Mouse (Mus musculus) MEL (cell line): ENCODE data around the gene Rsph6a. TPM values are rescaled to one million over a fixed set of nuclear protein-coding genes. Genes with fewer than 3 reads are reported as not detected.
A peak's percentile ranks its signal among the peaks of the same experiment; 100 is the strongest.

ENCODE experiments used
- DNase-seq: peaks from one replicate; pipeline ENCODE4 v3.0.0; 2011; ENCODE audit warnings: low read depth, low spot score
- H3K27ac ChIP-seq: 2 replicates; pipeline ENCODE4 v1.5.1; 2012; ENCODE audit warnings: low read depth, mild to moderate bottlenecking, control low read depth, low read length, moderate library complexity; ENCODE audit not compliant: control insufficient read depth
- H3K27me3 ChIP-seq, 2 experiments: fragments of 150-350 bp in 1 of 2; sonication (generic) in 1 of 2; 2 replicates each; pipeline ENCODE4 v1.6.1; 2012; ENCODE audit warnings: low read length in 2 of 2, mild to moderate bottlenecking in 2 of 2, improper control_type of control experiment in 1 of 2, moderate library complexity in 1 of 2; ENCODE audit not compliant: insufficient read depth in 2 of 2, control insufficient read depth in 1 of 2
- H3K36me3 ChIP-seq, 2 experiments: 2 replicates each; pipeline ENCODE4 v1.6.1; 2012 to 2014; ENCODE audit warnings: low read length in 2 of 2, improper control_type of control experiment in 1 of 2, inconsistent platforms in 1 of 2, mild to moderate bottlenecking in 1 of 2; ENCODE audit not compliant: insufficient read depth in 2 of 2, control insufficient read depth in 1 of 2
- H3K4me1 ChIP-seq, 2 experiments: fragments of 150-350 bp in 1 of 2; sonication (generic) in 1 of 2; 2 replicates each; pipeline ENCODE4 v1.6.1; 2012; ENCODE audit warnings: low read length in 2 of 2, improper control_type of control experiment in 1 of 2, mild to moderate bottlenecking in 1 of 2; ENCODE audit not compliant: insufficient read depth in 2 of 2, control insufficient read depth in 1 of 2
- H3K4me3 ChIP-seq, 2 experiments: fragments of 150-350 bp in 1 of 2; sonication (generic) in 1 of 2; 2 replicates each; pipeline ENCODE4 v1.5.1; 2012; ENCODE audit warnings: low read depth in 2 of 2, low read length in 2 of 2, mild to moderate bottlenecking in 2 of 2, moderate library complexity in 2 of 2, control low read depth in 1 of 2, improper control_type of control experiment in 1 of 2; ENCODE audit not compliant: control insufficient read depth in 1 of 2, insufficient read depth in 1 of 2
- H3K79me2 ChIP-seq: 2 replicates; pipeline ENCODE4 v1.6.1; 2012; ENCODE audit warnings: mild to moderate bottlenecking, low read length, moderate library complexity; ENCODE audit not compliant: control insufficient read depth, poor library complexity, insufficient read depth
- H3K9ac ChIP-seq: 2 replicates; pipeline ENCODE4 v1.6.1; 2012; ENCODE audit warnings: low read depth, mild to moderate bottlenecking, control low read depth, low read length, moderate library complexity; ENCODE audit not compliant: control insufficient read depth, poor library complexity, severe bottlenecking
- H3K9me3 ChIP-seq: fragments of 150-350 bp; sonication (generic); replicated peaks from 2 replicates; pipeline ENCODE4 v1.6.1; 2012; ENCODE audit warnings: mild to moderate bottlenecking, low read length, improper control_type of control experiment, moderate library complexity; ENCODE audit not compliant: insufficient read depth
- BHLHE40 ChIP-seq: IDR thresholded peaks from 2 replicates; pipeline ENCODE4 v1.6.1; 2012; ENCODE audit warnings: low read depth, mild to moderate bottlenecking, inconsistent platforms, low read length, improper control_type of control experiment, borderline replicate concordance
- E2F4 ChIP-seq: IDR thresholded peaks from 2 replicates; pipeline ENCODE4 v1.6.1; 2011; ENCODE audit warnings: low read depth, low read length, improper control_type of control experiment, borderline replicate concordance
- ETS1 ChIP-seq: IDR thresholded peaks from 2 replicates; pipeline ENCODE4 v1.6.1; 2012; ENCODE audit warnings: low read depth, mild to moderate bottlenecking, inconsistent platforms, low read length, improper control_type of control experiment, moderate library complexity
- GATA1 ChIP-seq: IDR thresholded peaks from 2 replicates; pipeline ENCODE4 v1.6.1; 2011; ENCODE audit warnings: low read depth, low read length, improper control_type of control experiment
- KAT2A ChIP-seq: conservative IDR thresholded peaks from 2 replicates; pipeline ENCODE4 v1.6.1; 2012; ENCODE audit warnings: low read depth, low read length, improper control_type of control experiment, inconsistent platforms
- MAZ ChIP-seq: IDR thresholded peaks from 2 replicates; pipeline ENCODE4 v1.6.1; 2012; ENCODE audit warnings: low read depth, mild to moderate bottlenecking, inconsistent platforms, low read length, improper control_type of control experiment
- MXI1 ChIP-seq: IDR thresholded peaks from 2 replicates; pipeline ENCODE4 v1.6.1; 2011; ENCODE audit warnings: mild to moderate bottlenecking, low read depth, low read length, improper control_type of control experiment
- NELFE ChIP-seq: IDR thresholded peaks from 2 replicates; pipeline ENCODE4 v1.6.1; 2011; ENCODE audit warnings: low read depth, low read length, improper control_type of control experiment
- TCF12 ChIP-seq: IDR thresholded peaks from 2 replicates; pipeline ENCODE4 v1.6.1; 2014; ENCODE audit warnings: low read depth, mild to moderate bottlenecking, inconsistent platforms, low read length, improper control_type of control experiment, moderate library complexity
- USF1 ChIP-seq: IDR thresholded peaks from 2 replicates; pipeline ENCODE4 v1.6.1; 2014; ENCODE audit warnings: low read depth, mild to moderate bottlenecking, inconsistent platforms, low read length, improper control_type of control experiment, moderate library complexity
- ZC3H11A ChIP-seq: IDR thresholded peaks from 2 replicates; pipeline ENCODE4 v1.6.1; 2012; ENCODE audit warnings: low read depth, mild to moderate bottlenecking, inconsistent platforms, low read length, improper control_type of control experiment
- polyA plus RNA-seq, 2 experiments: library from polyadenylated mRNA; stranded (reverse) in 1 of 2; unstranded in 1 of 2; fragments of >175 nt in 1 of 2; fragments of >200 nt in 1 of 2; gene quantifications; 2 replicates each; pipeline versions ENCODE4 v1.2.1 to v1.2.4; 2012; ENCODE audit warnings: low replicate concordance in 2 of 2, low read depth in 1 of 2; ENCODE audit not compliant: insufficient read length in 2 of 2, insufficient read depth in 1 of 2, missing spikeins in 1 of 2
- total RNA-seq: library from RNA; depleted of rRNA; stranded (reverse); fragments of 300-350 nt; gene quantifications from 2 replicates; pipeline ENCODE4 v1.2.3, GENCODE M21; 2012

Gene Rsph6a
- total and polyA plus RNA-seq, 3 experiments, result 0.04 to 0.23 TPM; not detected in 1

GRCm38 (mm10) chr7:19085495-19085894 lies 31.0 kb downstream of the Rsph6a start:
- H3K79me2 ChIP-seq, result no peaks in the 10 kb centered on the region
- TF ChIP-seq NELFE (no peak), MAZ (0 out of 2 replicates have a peak, but pooled peaks have one; percentile 22)
- peaks cover 5 to 14% of the 10 kb centered on the region in 2 experiments for H3K4me1 ChIP-seq
- H3K9ac ChIP-seq, result no peak overlapping the region
- H3K9me3 ChIP-seq, result no peaks in the 10 kb centered on the region
- no peaks in the 10 kb centered on the region for H3K27me3 ChIP-seq
- H3K27ac ChIP-seq, result no peak overlapping the region
- no peak for DNase-seq
- peaks cover 0 to 8% of the 10 kb centered on the region in 2 experiments; a peak in 2 of 4 replicates for H3K36me3 ChIP-seq
- H3K4me3 ChIP-seq, result no peak overlapping the region

DNA sequence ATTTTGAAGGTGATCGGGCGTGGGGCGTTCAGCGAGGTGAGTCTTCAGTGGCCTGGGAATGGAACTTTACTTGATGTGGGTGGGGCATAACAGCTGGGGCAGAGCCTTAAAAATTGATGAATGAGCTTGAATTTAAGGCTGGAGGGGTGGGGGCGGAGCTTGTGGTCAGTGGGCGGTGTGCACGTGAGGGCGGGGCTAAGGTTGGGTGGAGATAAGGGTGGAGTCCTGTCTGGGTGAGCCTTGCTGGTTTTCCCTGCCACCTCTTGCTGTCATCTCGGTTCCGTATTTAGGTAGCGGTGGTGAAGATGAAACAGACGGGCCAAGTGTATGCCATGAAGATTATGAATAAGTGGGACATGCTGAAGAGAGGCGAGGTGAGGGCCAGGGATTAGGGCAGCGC lies 31.6 kb downstream of the Rsph6a start:
- no peak overlapping the region for H3K27ac ChIP-seq
- H3K36me3 ChIP-seq, result peaks cover 0 to 8% of the 10 kb centered on the region in 2 experiments; a peak in 2 of 4 replicates
- no peak overlapping the region for H3K4me3 ChIP-seq
- DNase-seq, result peak; percentile 89
- H3K27me3 ChIP-seq, result no peaks in the 10 kb centered on the region
- H3K79me2 ChIP-seq, result no peaks in the 10 kb centered on the region
- H3K9ac ChIP-seq, result no peak overlapping the region
- H3K9me3 ChIP-seq, result no peaks in the 10 kb centered on the region
- H3K4me1 ChIP-seq, result peaks cover 5 to 14% of the 10 kb centered on the region in 2 experiments
- TF ChIP-seq USF1 (peak; percentile 82), ETS1 (0 out of 2 replicates have a peak, but pooled peaks have one; percentile 8), GATA1 (0 out of 2 replicates have a peak, but pooled peaks have one; percentile 5), TCF12 (no peak), E2F4 (no peak), MXI1 (peak; percentile 48; the same call in 1 of the 2 replicates), MAZ (no peak), BHLHE40 (peak; percentile 95)

DNA sequence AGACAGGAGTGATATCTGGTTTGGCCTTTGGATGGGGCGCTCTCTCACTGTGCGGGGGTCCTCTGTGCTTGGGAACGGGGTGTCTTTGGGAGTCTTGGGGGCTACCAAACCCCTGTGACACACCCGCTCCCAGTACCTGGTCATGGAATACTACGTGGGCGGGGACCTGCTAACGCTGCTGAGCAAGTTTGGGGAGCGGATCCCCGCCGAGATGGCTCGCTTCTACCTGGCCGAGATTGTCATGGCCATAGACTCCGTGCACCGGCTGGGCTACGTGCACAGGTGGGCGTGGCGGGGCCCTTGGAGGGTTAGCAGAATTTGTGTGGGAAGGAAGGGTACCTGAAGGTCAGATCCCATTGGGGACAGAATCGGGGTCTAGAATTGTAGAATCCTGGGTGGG lies 32.3 kb downstream of the Rsph6a start:
- DNase-seq, result no peak
- TF ChIP-seq NELFE, result no peak
- TF ChIP-seq ZC3H11A, result no peak
- TF ChIP-seq E2F4, result no peak
- TF ChIP-seq KAT2A, result no peak
- no peak overlapping the region for H3K4me3 ChIP-seq
- H3K79me2 ChIP-seq, result no peaks in the 10 kb centered on the region
- H3K9ac ChIP-seq, result no peak overlapping the region
- H3K9me3 ChIP-seq, result no peaks in the 10 kb centered on the region
- peaks cover 0 to 8% of the 10 kb centered on the region in 2 experiments; a peak in 2 of 4 replicates for H3K36me3 ChIP-seq
- no peak overlapping the region for H3K27ac ChIP-seq
- H3K27me3 ChIP-seq, result no peaks in the 10 kb centered on the region
- peaks cover 5 to 14% of the 10 kb centered on the region in 2 experiments for H3K4me1 ChIP-seq
